Mouse (Mus musculus): ENCODE measurements around the gene Lrrc23.
A peak's percentile ranks its signal among the peaks of the same experiment; 100 is the strongest.

Lrrc23 gene

DNA sequence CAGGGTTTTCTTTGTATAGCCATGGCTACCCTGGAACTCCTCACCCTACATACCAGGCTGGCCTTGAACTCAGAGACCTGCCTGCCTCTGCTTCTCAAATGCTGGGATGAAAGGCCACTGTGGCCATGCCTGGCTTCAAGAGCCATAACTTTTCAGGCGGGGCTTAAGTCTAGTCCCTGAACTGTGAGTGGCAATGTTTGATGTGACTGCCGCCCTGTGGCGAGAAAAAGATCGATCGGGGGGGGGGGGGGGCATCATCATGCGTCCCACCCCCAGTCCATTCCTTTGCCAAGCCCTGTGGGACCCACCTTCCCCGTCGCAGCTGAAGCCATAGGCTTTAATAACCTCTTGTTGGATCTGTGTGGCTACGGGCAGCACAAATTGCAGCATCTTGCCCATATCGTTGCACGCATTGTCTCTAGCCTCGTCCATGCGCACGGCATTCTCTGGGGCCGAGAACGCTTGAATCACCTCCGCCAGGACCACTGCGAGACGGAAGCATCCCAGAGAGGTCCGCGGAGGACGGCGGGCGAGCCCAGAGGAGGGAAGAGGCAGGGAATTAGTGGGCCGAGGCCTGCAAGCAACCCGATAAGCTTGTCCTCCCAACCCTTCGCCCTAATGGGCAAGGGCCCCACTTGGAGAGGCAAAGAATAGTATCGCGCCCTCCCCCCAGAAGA, 39.2 kb downstream of the Lrrc23 start:
- DNase-seq, result peak; percentile 74

DNA sequence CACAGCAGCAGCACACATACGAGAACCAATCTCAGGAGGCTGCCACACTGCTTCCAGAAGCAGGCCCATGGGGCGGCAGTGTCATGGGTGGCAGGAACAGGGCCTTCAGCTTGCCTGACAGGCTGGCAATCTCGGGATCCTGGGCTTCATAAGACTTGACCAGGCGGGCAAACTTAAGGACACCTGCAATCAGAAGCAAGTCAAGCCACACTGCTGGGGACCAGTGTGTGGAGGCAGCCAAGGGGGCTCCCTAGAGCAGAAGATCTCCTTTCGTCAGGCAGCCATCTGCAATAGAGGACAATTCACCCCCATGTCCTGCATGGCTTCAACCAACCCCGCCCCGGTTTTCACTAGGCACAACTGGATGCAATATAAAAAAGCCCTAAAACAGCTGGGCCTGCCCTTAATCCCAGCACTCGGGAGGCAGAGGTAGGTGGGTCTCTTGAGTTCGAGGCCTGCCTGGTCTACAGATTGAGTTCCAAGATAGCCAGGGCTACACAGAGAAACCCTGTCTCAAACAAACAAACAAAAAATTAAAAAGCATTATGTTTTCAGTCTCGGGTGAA, 40.2 kb downstream of the Lrrc23 start:
- DNase-seq, result peak; percentile 47

DNA sequence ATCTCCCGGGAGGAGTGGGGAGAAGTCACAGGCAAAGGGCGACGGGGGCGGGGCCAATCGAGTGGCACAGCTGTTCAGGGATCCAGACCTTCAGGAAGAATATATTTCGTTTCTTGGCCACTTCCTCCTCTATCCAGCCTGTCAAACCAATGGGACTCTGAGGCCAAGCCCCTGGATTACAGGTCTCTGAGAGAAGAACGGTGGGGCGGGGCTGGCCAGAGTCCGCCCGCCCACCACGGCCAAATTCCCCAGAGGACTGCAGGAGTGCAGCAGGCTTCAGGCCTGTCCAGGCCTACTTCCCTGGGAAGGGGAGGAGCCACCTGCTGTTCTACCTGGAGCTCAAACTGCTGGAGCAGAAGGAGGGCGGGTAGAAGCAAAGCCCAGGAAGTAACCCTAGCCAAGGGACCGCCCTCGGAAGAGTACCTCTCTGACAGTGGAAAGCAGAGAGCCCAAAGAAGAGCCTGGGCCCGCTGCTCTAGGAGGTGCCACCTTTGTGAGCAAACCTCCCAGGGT, 41.0 kb downstream of the Lrrc23 start, which contains the start of gene Ptpn6:
Ptpn6 (minus strand) TSS at position 204 of the 513 bp plus-strand sequence.
- peak; percentile 55 for DNase-seq

DNA sequence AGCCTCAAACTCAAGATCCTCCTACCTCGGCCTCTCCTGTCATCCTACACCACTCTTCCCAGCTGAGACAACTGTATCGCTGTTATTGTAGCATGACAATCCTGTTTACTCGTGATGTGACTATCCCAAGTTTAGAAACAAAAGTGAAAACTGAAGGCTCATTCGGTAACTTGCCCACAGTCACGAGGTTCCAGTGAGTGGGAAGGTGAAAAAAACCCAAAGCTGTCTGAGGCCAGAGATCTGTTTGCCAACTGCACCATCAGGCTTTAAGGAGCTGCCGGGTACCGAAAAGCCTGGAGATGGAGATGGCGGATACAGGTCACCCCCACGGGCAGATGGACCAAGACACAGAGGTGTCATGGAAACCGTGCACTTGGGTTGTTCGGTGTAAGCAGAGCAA, 42.5 kb downstream of the Lrrc23 start:
- DNase-seq, result no peak

DNA sequence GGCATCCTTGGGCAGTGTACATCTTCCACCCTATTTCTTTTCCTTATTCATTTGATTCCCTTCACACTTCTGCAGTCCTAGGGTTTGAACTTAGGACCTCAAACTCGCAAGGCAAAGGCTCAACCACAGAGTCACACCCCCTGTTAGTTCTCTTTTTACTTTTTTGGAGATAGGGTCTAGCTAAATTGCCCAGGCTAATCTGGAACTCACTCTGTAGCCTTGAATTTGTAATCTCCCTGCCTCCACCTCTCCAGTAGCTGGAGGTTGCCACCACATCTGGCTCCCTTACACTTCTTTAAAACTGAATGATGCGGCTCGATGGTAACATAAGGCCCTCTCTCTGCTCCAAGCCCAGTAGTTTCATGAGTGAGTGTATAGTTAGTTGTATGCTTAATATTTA, 45.1 kb downstream of the Lrrc23 start:
- DNase-seq, result no peak

DNA sequence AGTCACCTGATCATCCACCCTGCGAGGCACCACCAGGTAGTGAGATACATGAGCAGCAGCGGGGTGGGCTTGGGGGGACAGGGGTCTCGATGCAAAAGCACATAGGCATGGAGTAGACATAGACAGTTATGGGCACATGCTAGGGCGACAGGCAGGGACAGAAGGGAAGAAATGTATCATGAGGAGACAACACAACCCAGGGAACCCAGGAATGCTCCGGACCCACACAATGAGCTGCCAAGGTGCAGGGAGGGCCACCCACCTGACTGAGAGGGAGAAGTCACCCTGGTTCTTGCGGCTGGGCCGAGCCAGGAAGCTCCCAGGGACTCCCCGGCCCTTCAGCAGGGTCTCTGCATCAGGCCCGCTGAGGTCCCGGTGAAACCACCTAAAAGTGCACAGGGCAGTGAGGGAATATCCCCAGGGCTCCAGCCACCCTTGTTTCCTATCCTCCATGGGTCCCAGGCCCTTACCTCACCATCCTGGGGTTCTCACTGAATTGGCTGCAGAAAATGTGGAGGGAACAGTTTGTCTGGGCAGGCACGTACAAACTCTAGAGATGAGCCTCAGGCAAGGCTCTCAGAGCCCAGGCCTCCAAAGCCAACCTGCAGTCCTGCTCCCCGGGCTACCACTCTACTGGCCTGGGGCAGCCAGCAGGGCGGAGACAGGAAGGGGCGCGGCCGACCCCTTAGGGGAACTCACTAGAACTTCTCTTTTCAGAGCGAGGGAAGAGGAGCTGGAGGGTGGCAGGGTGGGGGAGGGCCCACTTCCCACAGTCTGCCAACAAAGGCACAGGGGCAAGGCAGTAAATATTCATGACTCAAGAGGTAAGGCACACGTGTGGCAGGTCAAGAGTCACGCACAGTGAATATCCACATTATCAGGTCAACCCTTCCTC, 46.8 kb downstream of the Lrrc23 start:
- DNase-seq, result no peak

DNA sequence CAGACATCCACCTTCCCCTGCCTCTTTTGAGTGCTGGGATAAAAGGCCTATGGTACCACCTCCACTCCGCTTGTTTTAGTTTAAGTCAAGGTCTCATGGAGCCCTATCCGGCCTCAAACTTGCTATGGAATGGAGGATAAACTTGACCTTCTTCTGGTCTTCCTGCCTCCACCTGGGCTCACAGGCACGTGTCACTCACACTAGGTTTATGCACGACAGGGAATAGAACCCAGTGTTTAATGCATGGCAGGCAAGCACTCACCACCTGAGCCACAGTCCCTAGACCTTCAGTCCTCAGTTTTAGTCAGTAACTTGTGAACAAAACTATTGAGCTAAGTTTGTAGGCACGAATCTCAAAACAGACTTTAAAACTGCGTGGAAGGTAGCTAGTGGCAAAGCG, 48.5 kb downstream of the Lrrc23 start:
- no peak for DNase-seq

DNA sequence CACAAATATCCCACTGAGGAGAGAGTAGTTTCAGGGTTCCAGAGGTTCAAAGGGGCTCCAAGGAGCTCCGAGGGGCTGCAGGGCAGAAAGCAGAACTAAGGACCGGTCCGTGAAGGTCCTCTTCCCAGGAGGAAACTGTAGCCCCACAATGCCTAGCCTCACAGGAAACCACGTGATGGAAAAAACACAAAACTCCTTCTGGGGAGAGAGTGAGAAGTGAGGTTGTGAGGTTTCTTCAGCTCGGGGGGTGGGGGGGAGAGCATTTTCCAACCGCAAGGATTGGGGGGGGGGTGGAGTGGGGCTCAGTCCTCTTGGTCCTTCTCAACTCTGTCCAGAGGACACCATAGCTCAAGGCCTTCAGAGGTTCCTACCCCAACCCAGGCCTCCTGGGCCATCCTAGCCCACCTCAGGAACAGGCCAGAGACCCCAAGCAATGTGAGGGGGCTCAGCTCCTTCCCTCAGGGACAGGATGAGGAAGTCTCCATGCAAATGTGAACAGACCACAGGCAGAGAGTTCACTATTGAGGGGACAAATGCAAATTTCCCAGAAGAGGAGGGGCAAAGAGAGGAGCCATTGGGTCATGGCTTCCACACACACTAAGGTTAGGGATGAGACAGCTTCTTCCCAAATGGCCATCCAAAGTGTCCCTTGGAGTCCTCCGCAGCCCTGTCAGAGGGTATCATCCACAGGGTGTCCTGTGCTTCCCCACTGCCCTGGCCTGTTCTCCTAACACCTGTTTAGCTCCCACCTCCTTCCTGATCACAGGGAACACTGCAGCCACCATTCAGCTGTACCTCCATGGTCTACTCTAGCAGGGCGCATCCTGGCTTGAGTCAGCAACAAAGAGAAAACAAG, 49.4 kb downstream of the Lrrc23 start:
- DNase-seq, result no peak

DNA sequence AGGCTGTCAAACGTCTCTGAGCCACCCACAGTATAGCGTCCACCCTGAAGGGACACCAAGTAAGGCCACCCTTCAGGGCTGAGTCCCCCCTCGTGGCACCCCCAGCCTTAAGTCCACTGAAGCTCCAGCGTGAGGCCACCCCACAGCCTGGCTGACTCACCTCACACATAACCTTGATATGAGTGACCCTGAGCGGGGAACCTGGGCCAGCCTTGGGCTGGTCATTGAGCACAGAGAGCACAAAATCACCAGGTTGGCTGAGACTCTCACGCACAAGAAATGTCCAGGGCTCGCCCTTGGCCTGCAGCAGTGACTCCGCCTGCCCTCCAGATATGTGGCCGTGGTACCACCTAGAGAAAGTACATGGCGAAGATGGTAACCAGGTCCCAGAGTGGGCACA, 50.9 kb downstream of the Lrrc23 start:
- no peak for DNase-seq

DNA sequence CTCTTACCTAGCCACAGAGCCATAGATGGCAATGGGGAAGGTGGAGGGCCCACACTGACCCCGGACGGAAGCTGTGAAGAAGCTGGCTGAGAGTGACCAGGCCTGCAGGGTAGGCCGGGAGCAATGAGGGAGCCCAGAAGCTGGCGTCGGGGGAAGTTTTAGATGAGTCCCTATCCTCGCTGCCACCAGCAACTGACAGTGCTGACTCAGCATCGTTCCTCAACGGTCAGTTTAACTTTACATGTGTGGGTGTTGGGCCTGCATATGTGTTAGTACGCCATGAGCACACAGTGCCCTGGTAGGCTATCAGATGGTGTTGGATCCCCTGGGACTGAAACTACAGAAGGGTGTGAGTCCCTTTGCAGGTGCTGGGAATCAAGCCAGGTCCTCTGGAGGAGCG, 55.1 kb downstream of the Lrrc23 start:
- DNase-seq, result no peak

DNA sequence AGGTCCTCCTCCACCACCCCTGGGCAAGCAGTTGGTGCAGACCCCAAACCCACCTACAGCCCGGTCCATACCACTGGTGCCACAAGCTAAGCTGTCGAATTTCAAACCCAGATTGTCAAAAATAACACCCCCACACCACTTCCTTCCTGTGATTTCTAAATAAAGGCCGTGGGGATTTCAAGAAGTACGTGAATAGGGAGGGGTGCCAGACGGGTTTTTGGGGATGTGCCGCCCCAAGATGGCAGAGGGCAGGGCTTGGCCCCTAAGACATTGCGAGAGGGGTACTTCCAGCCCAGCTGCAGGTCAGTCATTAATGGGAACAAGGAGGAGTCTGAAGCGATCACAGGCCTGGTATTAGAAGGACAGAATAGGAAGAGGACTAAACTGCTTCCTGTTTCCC, 56.0 kb downstream of the Lrrc23 start:
- no peak for DNase-seq

DNA sequence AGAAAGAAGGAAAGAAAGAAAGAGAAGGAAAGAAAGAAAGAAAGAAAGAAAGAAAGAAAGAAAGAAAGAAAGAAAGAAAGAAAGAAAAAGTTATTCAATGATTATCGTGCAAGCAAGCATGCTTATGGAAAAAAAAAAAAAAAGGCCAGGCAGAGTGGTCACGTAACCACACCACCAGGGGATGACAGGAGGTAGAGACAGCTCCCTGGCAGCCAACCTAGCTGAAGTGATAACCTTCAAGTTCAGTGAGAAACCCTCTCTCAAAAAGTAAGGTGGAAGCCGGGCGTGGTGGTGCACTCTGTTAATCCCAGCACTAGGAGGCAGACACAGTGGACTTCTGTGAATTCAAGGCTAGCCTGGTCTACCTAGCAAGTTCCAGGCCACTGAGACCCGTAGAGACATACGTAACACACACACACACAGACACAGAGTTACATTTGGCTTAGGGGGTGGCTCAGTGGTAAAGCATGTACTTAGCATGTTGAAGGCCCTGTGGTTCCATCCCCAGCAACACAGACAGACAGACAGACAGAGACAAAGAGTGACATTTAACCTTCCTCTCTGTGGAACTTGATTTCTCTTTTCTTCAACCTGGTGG, 56.6 kb downstream of the Lrrc23 start:
- no peak for DNase-seq

DNA sequence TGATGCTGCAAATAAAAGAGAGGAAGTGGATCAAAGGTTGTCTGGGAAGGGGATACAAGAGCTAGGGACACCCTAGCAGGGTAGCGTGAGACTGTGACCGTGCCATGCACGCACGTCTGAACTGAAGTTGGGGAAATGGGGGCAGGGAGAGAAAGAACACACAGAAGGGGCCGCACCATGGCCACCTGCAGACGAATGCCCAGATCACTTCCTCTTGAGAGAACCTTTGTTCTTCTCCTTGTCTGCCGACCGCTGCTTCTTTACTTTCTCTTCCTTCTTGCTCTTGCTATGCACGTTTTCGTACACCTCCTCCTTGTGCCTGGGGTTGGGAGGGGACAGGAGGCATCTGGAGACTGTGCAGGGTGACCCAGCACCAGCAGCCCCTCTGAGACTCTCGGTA, 58.6 kb downstream of the Lrrc23 start:
- DNase-seq, result no peak

Data from cerebellum, adult 9-10 months (tissue).